Mouse (Mus musculus) neural tube, embryonic 13.5 days (tissue): ENCODE data around the gene Mospd2. TPM values are rescaled to one million over a fixed set of nuclear protein-coding genes. Genes with fewer than 3 reads are reported as not detected.

Source experiments
- ATAC-seq: fragments of 200-750 bp; cut with Nextera tagmentation; 2 replicates; pipeline ENCODE4 v1.8.0; 2017; ENCODE audit warnings: low read depth, mild to moderate bottlenecking, moderate TSS enrichment, moderate library complexity
- H3K27ac ChIP-seq: fragments of 300-500 bp; sonication (generic); replicated peaks from 2 replicates; pipeline ENCODE4 v1.5.1; 2015; ENCODE audit warnings: moderate library complexity, mild to moderate bottlenecking, inconsistent platforms
- H3K27me3 ChIP-seq: fragments of 300-500 bp; sonication (generic); 2 replicates; pipeline ENCODE4 v1.6.1; 2015; ENCODE audit warnings: mild to moderate bottlenecking, inconsistent platforms
- H3K36me3 ChIP-seq: fragments of 300-500 bp; sonication (generic); 2 replicates; pipeline ENCODE4 v1.6.1; 2015; ENCODE audit warnings: mild to moderate bottlenecking, inconsistent platforms
- H3K4me1 ChIP-seq: fragments of 300-500 bp; sonication (generic); replicated peaks from 2 replicates; pipeline ENCODE4 v1.6.1; 2015; ENCODE audit warnings: inconsistent platforms
- H3K4me2 ChIP-seq: fragments of 300-500 bp; sonication (generic); 2 replicates; pipeline ENCODE4 v1.6.1; 2015; ENCODE audit warnings: inconsistent platforms, mild to moderate bottlenecking, moderate library complexity
- H3K4me3 ChIP-seq: fragments of 300-500 bp; sonication (generic); 2 replicates; pipeline ENCODE4 v1.5.1; 2015; ENCODE audit warnings: mild to moderate bottlenecking, inconsistent platforms
- H3K9ac ChIP-seq: fragments of 300-500 bp; sonication (generic); 2 replicates; pipeline ENCODE4 v1.6.1; 2015; ENCODE audit warnings: moderate library complexity, mild to moderate bottlenecking, inconsistent platforms
- H3K9me3 ChIP-seq: fragments of 300-500 bp; sonication (generic); 2 replicates; pipeline ENCODE4 v1.6.1; 2016; ENCODE audit warnings: inconsistent platforms
- WGBS: fragments of 180-500 bp; shearing (Covaris S2); methylation state at CpG from one replicate; pipeline ENCODE4 v1.1.7; 2015; 5-methylcytosine and 5-hydroxymethylcytosine counted together
- polyA plus RNA-seq: library from polyadenylated mRNA; unstranded; fragments of >200 nt; fragmentation: Nextera tagmentation; extraction: Ambion mirVana; gene quantifications from 2 replicates; pipeline ENCODE4 v1.2.1, GENCODE M21; 2015

Mospd2 gene
- polyA plus RNA-seq, 1 experiment from 2014 or later: 17.7 TPM

- no peak for ATAC-seq
- H3K27me3 ChIP-seq: no peaks in the 10 kb centered on the region
- 82% methylated on average over 2 of the region's 2 CpGs for WGBS
- no peaks in the 10 kb centered on the region for H3K9me3 ChIP-seq
- no peaks in the 10 kb centered on the region for H3K4me1 ChIP-seq
- H3K4me3 ChIP-seq: no peak overlapping the region
- no peak overlapping the region for H3K4me2 ChIP-seq
- H3K27ac ChIP-seq: no peak overlapping the region
- no peak overlapping the region for H3K9ac ChIP-seq
- no peaks in the 10 kb centered on the region for H3K36me3 ChIP-seq
Observed at GRCm38 (mm10) chrX:164901847-164902246, 78.3 kb downstream of the Mospd2 start.

DNA sequence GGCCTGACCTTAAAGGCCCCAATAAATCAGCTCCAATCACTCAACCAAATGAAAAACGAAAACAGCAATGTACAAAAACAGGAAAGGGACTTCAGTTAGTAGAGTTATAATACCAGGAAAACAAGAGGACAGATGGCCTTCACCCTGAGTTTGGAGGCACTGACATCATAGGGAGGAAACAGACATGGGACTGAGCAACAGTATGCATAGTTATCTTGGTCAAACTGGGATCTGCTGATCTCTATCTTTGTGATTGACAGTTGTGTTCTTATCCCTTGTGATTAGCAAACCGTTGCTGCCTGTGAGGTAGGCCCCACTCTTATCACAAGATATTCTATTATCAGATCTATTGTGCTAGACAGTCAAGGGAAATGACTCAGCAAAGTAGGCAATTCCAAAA is 80.4 kb downstream of the Mospd2 start:
- Histone ChIP-seq H3K27ac (no peak overlapping the region), H3K9ac (no peak overlapping the region), H3K27me3 (no peaks in the 10 kb centered on the region), H3K9me3 (no peaks in the 10 kb centered on the region), H3K4me1 (no peaks in the 10 kb centered on the region), H3K4me3 (no peak overlapping the region), H3K36me3 (no peaks in the 10 kb centered on the region), H3K4me2 (no peak overlapping the region)
- no peak for ATAC-seq
- 69% methylated on average over 2 of the region's 2 CpGs for WGBS

GRCm38 (mm10) chrX:164886260-164886659 is 93.9 kb downstream of the Mospd2 start:
- no peaks in the 10 kb centered on the region for H3K4me1 ChIP-seq
- WGBS: 84% methylated on average over 1 of the region's 1 CpGs

More at GRCm38 (mm10) chrX:164886260-164886659, 93.9 kb downstream of the Mospd2 start:
- Histone ChIP-seq H3K9ac (no peak overlapping the region), H3K4me3 (no peak overlapping the region), H3K36me3 (no peaks in the 10 kb centered on the region), H3K9me3 (no peaks in the 10 kb centered on the region), H3K4me2 (no peak overlapping the region), H3K27ac (no peak overlapping the region), H3K27me3 (no peaks in the 10 kb centered on the region)
- ATAC-seq: no peak

Other genes with a start within 250 kb of the Mospd2 start
- 2.5 and 3.3 TPM in 2 replicates for gene Fancb, start 217 bp upstream of the Mospd2 start, polyA plus RNA-seq
- not detected in 2 replicates for gene Gm17604, start 24.5 kb upstream of the Mospd2 start, polyA plus RNA-seq